Mouse (Mus musculus) liver, postnatal 0 days (tissue): ENCODE measurements at regions not wholly inside any gene's neighbourhood (a gene's known extent, or its start where the extent isn't known, plus 50 kb on each side); places are given as distances from the start of the nearest gene placed in this dataset.

Experiments
- ATAC-seq: fragments of 200-750 bp; cut with Nextera tagmentation; 2 replicates; pipeline ENCODE4 v1.8.0; 2017; ENCODE audit warnings: mild to moderate bottlenecking, moderate library complexity
- DNase-seq: peaks from one replicate; pipeline ENCODE4 v3.0.0-alpha.2; 2016
- H3K27ac ChIP-seq: fragments of 300-500 bp; sonication (generic); 2 replicates; pipeline ENCODE4 v1.5.1; 2014; ENCODE audit warnings: antibody characterized with exemption, moderate library complexity, mild to moderate bottlenecking, low read depth
- H3K27me3 ChIP-seq: fragments of 300-500 bp; sonication (generic); 2 replicates; pipeline ENCODE4 v1.6.1; 2014; ENCODE audit warnings: low read length, control low read depth, mixed read lengths; ENCODE audit not compliant: insufficient read depth
- H3K36me3 ChIP-seq: fragments of 300-500 bp; sonication (generic); replicated peaks from 2 replicates; pipeline ENCODE4 v1.6.1; 2014; ENCODE audit warnings: mild to moderate bottlenecking, control low read depth, low read length, moderate library complexity, mixed read lengths; ENCODE audit not compliant: insufficient read depth
- H3K4me1 ChIP-seq: fragments of 300-500 bp; sonication (generic); 2 replicates; pipeline ENCODE4 v1.6.1; 2014; ENCODE audit warnings: antibody characterized with exemption, mild to moderate bottlenecking, control low read depth; ENCODE audit not compliant: insufficient read depth
- H3K4me2 ChIP-seq: fragments of 300-500 bp; sonication (generic); 2 replicates; pipeline ENCODE4 v1.6.1; 2014; ENCODE audit warnings: low read depth, mild to moderate bottlenecking, low read length, moderate library complexity, mixed read lengths
- H3K4me3 ChIP-seq: fragments of 300-500 bp; sonication (generic); 2 replicates; pipeline ENCODE4 v1.5.1; 2014; ENCODE audit warnings: low read depth, low read length
- H3K9ac ChIP-seq: fragments of 300-500 bp; sonication (generic); replicated peaks from 2 replicates; pipeline ENCODE4 v1.6.1; 2014; ENCODE audit warnings: mild to moderate bottlenecking, moderate library complexity
- H3K9me3 ChIP-seq: fragments of 300-500 bp; sonication (generic); 2 replicates; pipeline ENCODE4 v1.6.1; 2016; ENCODE audit warnings: mild to moderate bottlenecking, control low read depth, low read length, mixed read lengths
- CTCF ChIP-seq: sonication (generic); IDR thresholded peaks from 2 replicates; pipeline ENCODE4 v1.5.1; 2016; ENCODE audit warnings: antibody characterized with exemption, low read depth
- EP300 ChIP-seq: IDR thresholded peaks from 2 replicates; pipeline ENCODE4 v1.6.1; 2016; ENCODE audit warnings: antibody characterized with exemption, low read depth, mild to moderate bottlenecking
- WGBS: fragments of 180-500 bp; shearing (Covaris S2); extraction: QIAGEN DNeasy Blood & Tissue Kit; methylation state at CpG from one replicate; pipeline ENCODE4 v1.1.7; 2014; ENCODE audit not compliant: insufficient replicate concordance; 5-methylcytosine and 5-hydroxymethylcytosine counted together

GRCm38 (mm10) chr6:16312915-16313314, 585.3 kb downstream of the Tfec start:
- Histone ChIP-seq H3K4me3 (no peak overlapping the region), H3K4me1 (no peaks in the 10 kb centered on the region; the same call in 1 of the 2 replicates), H3K27me3 (peaks cover 3% of the 10 kb centered on the region; the same call in 1 of the 2 replicates), H3K27ac (no peak overlapping the region), H3K36me3 (no peaks in the 10 kb centered on the region), H3K9me3 (no peaks in the 10 kb centered on the region), H3K4me2 (no peak overlapping the region), H3K9ac (no peak overlapping the region)
- DNase-seq (no peak), ATAC-seq (no peak)
- WGBS: 44% methylated on average over 1 of the region's 1 CpGs
- TF ChIP-seq EP300 (no peak), CTCF (no peak)

- Histone ChIP-seq H3K27ac (no peak overlapping the region), H3K9ac (no peak overlapping the region), H3K4me2 (no peak overlapping the region), H3K4me3 (no peak overlapping the region), H3K36me3 (no peaks in the 10 kb centered on the region), H3K4me1 (no peaks in the 10 kb centered on the region), H3K9me3 (no peaks in the 10 kb centered on the region), H3K27me3 (no peaks in the 10 kb centered on the region)
- DNase-seq (no peak), ATAC-seq (no peak)
- no peak for TF ChIP-seq CTCF
- TF ChIP-seq EP300: no peak
- WGBS: 48% methylated on average over 8 of the region's 8 CpGs
Observed at GRCm38 (mm10) chr6:16283328-16284072, 563.0 kb downstream of the Mdfic start.

GRCm38 (mm10) chr6:16281938-16282337, 561.5 kb downstream of the Mdfic start:
- no peak overlapping the region for H3K27ac ChIP-seq
- H3K4me1 ChIP-seq: no peaks in the 10 kb centered on the region
- H3K9me3 ChIP-seq: no peaks in the 10 kb centered on the region
- H3K9ac ChIP-seq: no peak overlapping the region
- no peaks in the 10 kb centered on the region for H3K36me3 ChIP-seq
- no peak for TF ChIP-seq CTCF
- no peak for TF ChIP-seq EP300
- WGBS: 83% methylated on average over 6 of the region's 6 CpGs
- no peak for ATAC-seq
- H3K4me2 ChIP-seq: no peak overlapping the region
- no peaks in the 10 kb centered on the region for H3K27me3 ChIP-seq
- H3K4me3 ChIP-seq: no peak overlapping the region
- no peak for DNase-seq
